Mouse (Mus musculus): ENCODE results near the gene Nr4a3. TPM values are rescaled to one million over a fixed set of nuclear protein-coding genes. Genes with fewer than 3 reads are reported as not detected.
A peak's percentile ranks its signal among the peaks of the same experiment; 100 is the strongest.

Gene Nr4a3
- polyA plus RNA-seq, 1 experiment: 0.75 TPM

GRCm38 (mm10) chr4:48048456-48049315 lies 3.7 kb downstream of the Nr4a3 start:
- Histone ChIP-seq H3K9me3 (peaks cover 10% of the 10 kb centered on the region; the same call in 1 of the 2 replicates), H3K4me3 (replicated peaks) (peak overlapping the region; percentile 94), H3K27me3 (replicated peaks) (peaks cover 93% of the 10 kb centered on the region), H3K36me3 (replicated peaks; ENCODE audit: low read length) (no peaks in the 10 kb centered on the region), H3K4me1 (peaks cover 61% of the 10 kb centered on the region)
- TF ChIP-seq FLI1 (IDR thresholded peaks at IDR 0.05; ENCODE audit: low read length) (no peak), GATA1 (IDR thresholded peaks at IDR 0.05; ENCODE audit: borderline replicate concordance, low read length) (no peak)

GRCm38 (mm10) chr4:48050020-48050419 lies 5.1 kb downstream of the Nr4a3 start:
- no peak for TF ChIP-seq FLI1 (IDR thresholded peaks at IDR 0.05; ENCODE audit: low read length)
- H3K4me3 ChIP-seq (replicated peaks): no peak overlapping the region
- peaks cover 97% of the 10 kb centered on the region for H3K27me3 ChIP-seq (replicated peaks)
- peaks cover 52% of the 10 kb centered on the region for H3K4me1 ChIP-seq
- H3K36me3 ChIP-seq (replicated peaks; ENCODE audit: low read length): no peaks in the 10 kb centered on the region
- H3K9me3 ChIP-seq: peaks cover 10% of the 10 kb centered on the region; the same call in 1 of the 2 replicates

- Histone ChIP-seq H3K4me3 (replicated peaks) (no peak overlapping the region), H3K4me1 (peaks cover 48% of the 10 kb centered on the region), H3K9me3 (peaks cover 10% of the 10 kb centered on the region; the same call in 1 of the 2 replicates), H3K36me3 (replicated peaks; ENCODE audit: low read length) (no peaks in the 10 kb centered on the region), H3K27me3 (replicated peaks) (peaks cover 93% of the 10 kb centered on the region)
- TF ChIP-seq GATA1 (IDR thresholded peaks at IDR 0.05; ENCODE audit: borderline replicate concordance, low read length) (no peak), FLI1 (IDR thresholded peaks at IDR 0.05; ENCODE audit: low read length) (no peak)
These were observed 5.5 kb downstream of the Nr4a3 start for GRCm38 (mm10) chr4:48050442-48050841.

GRCm38 (mm10) chr4:48051086-48051673 lies 6.2 kb downstream of the Nr4a3 start:
- Histone ChIP-seq H3K36me3 (replicated peaks; ENCODE audit: low read length) (no peaks in the 10 kb centered on the region), H3K4me1 (peaks cover 40% of the 10 kb centered on the region), H3K9me3 (peaks cover 10% of the 10 kb centered on the region; the same call in 1 of the 2 replicates), H3K4me3 (replicated peaks) (peak overlapping the region; percentile 78), H3K27me3 (replicated peaks) (peaks cover 86% of the 10 kb centered on the region)
- TF ChIP-seq GATA1 (IDR thresholded peaks at IDR 0.05; ENCODE audit: borderline replicate concordance, low read length) (no peak), FLI1 (IDR thresholded peaks at IDR 0.05; ENCODE audit: low read length) (no peak)

- Histone ChIP-seq H3K4me3 (replicated peaks) (peak overlapping the region; percentile 78), H3K27me3 (replicated peaks) (peaks cover 85% of the 10 kb centered on the region), H3K36me3 (replicated peaks; ENCODE audit: low read length) (no peaks in the 10 kb centered on the region), H3K9me3 (peaks cover 10% of the 10 kb centered on the region; the same call in 1 of the 2 replicates), H3K4me1 (peaks cover 35% of the 10 kb centered on the region)
- TF ChIP-seq GATA1 (IDR thresholded peaks at IDR 0.05; ENCODE audit: borderline replicate concordance, low read length): no peak
- no peak for TF ChIP-seq FLI1 (IDR thresholded peaks at IDR 0.05; ENCODE audit: low read length)
These were observed 6.7 kb downstream of the Nr4a3 start for GRCm38 (mm10) chr4:48051674-48052121.

- H3K9me3 ChIP-seq: peaks cover 8% of the 10 kb centered on the region; the same call in 1 of the 2 replicates
- H3K27me3 ChIP-seq (replicated peaks): peaks cover 30% of the 10 kb centered on the region
- no peaks in the 10 kb centered on the region for H3K4me1 ChIP-seq
- no peak for TF ChIP-seq GATA1 (IDR thresholded peaks at IDR 0.05; ENCODE audit: borderline replicate concordance, low read length)
- no peak for TF ChIP-seq FLI1 (IDR thresholded peaks at IDR 0.05; ENCODE audit: low read length)
- H3K4me3 ChIP-seq (replicated peaks): no peak overlapping the region
- no peaks in the 10 kb centered on the region for H3K36me3 ChIP-seq (replicated peaks; ENCODE audit: low read length)
These were observed 16.8 kb downstream of the Nr4a3 start for GRCm38 (mm10) chr4:48061716-48062115.

GRCm38 (mm10) chr4:48064311-48064710 lies 19.4 kb downstream of the Nr4a3 start:
- peaks cover 8% of the 10 kb centered on the region; the same call in 1 of the 2 replicates for H3K9me3 ChIP-seq
- TF ChIP-seq FLI1 (IDR thresholded peaks at IDR 0.05; ENCODE audit: low read length) (no peak), GATA1 (IDR thresholded peaks at IDR 0.05; ENCODE audit: borderline replicate concordance, low read length) (no peak)
- peaks cover 24% of the 10 kb centered on the region for H3K27me3 ChIP-seq (replicated peaks)
- no peaks in the 10 kb centered on the region for H3K36me3 ChIP-seq (replicated peaks; ENCODE audit: low read length)
- no peaks in the 10 kb centered on the region for H3K4me1 ChIP-seq
- no peak overlapping the region for H3K4me3 ChIP-seq (replicated peaks)

- Histone ChIP-seq H3K4me1 (no peaks in the 10 kb centered on the region), H3K4me3 (replicated peaks) (no peak overlapping the region), H3K9me3 (no peaks in the 10 kb centered on the region), H3K36me3 (replicated peaks; ENCODE audit: low read length) (no peaks in the 10 kb centered on the region), H3K27me3 (replicated peaks) (peaks cover 28% of the 10 kb centered on the region)
- TF ChIP-seq GATA1 (IDR thresholded peaks at IDR 0.05; ENCODE audit: borderline replicate concordance, low read length) (no peak), FLI1 (IDR thresholded peaks at IDR 0.05; ENCODE audit: low read length) (no peak)
These were observed 21.7 kb downstream of the Nr4a3 start for GRCm38 (mm10) chr4:48066676-48067075.

- H3K4me1 ChIP-seq: peaks cover 10% of the 10 kb centered on the region
- no peaks in the 10 kb centered on the region for H3K36me3 ChIP-seq (replicated peaks; ENCODE audit: low read length)
- H3K27me3 ChIP-seq (replicated peaks): peaks cover 29% of the 10 kb centered on the region
- H3K4me3 ChIP-seq (replicated peaks): no peak overlapping the region
- no peaks in the 10 kb centered on the region for H3K9me3 ChIP-seq
- no peak for TF ChIP-seq GATA1 (IDR thresholded peaks at IDR 0.05; ENCODE audit: borderline replicate concordance, low read length)
- no peak for TF ChIP-seq FLI1 (IDR thresholded peaks at IDR 0.05; ENCODE audit: low read length)
These were observed 24.2 kb downstream of the Nr4a3 start for GRCm38 (mm10) chr4:48069111-48069510.

- Histone ChIP-seq H3K4me3 (replicated peaks) (no peak overlapping the region), H3K27me3 (replicated peaks) (peaks cover 20% of the 10 kb centered on the region), H3K36me3 (replicated peaks; ENCODE audit: low read length) (no peaks in the 10 kb centered on the region), H3K4me1 (peaks cover 23% of the 10 kb centered on the region), H3K9me3 (no peaks in the 10 kb centered on the region)
- TF ChIP-seq FLI1 (IDR thresholded peaks at IDR 0.05; ENCODE audit: low read length) (no peak), GATA1 (IDR thresholded peaks at IDR 0.05; ENCODE audit: borderline replicate concordance, low read length) (no peak)
These were observed 27.1 kb downstream of the Nr4a3 start for GRCm38 (mm10) chr4:48072006-48072405.

Measured in megakaryocyte, embryonic 14.5 days (primary cell).